Mouse (Mus musculus) erythroblast, embryonic 14.5 days (primary cell): ENCODE data around the gene Erg.

Experiments
- GATA1 ChIP-seq: IDR thresholded peaks from 2 replicates; pipeline ENCODE4 v1.6.1; 2012; ENCODE audit warnings: low read length, inconsistent platforms, mixed read lengths
- TAL1 ChIP-seq: IDR thresholded peaks from 3 replicates; pipeline ENCODE4 v1.6.1; 2012; ENCODE audit warnings: low read length, inconsistent platforms, mixed read lengths

DNA sequence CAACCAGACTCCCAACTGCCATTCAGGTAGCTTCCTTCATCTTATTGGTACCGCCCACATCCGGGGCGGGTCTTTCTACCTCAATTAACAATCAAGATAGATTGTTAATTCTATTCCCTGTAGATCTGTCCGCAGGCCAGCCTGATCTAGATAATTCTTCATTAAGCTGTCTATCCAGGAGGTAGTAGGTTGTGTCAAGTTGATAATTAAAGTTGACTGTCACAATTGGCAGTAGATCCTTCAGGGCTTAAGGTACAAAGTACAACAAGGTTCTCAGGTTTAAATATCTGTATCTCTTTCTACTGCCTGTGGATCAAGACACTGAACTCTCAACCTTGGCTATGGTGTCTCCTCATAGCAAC is 14.8 kb upstream of the Erg start:
- TF ChIP-seq GATA1 (no peak), TAL1 (no peak)
